Mouse (Mus musculus) left cerebral cortex, postnatal 10 days (tissue): Measurements from ENCODE around the gene Celf2. TPM values are rescaled to one million over a fixed set of nuclear protein-coding genes. Genes with fewer than 3 reads are reported as not detected.

Experiments used
- DNase-seq, 2 experiments: peaks; one replicate each; pipeline ENCODE4 v3.0.0; 2021 to 2022; ENCODE audit warnings: low spot score in 2 of 2, mixed read lengths in 1 of 2; ENCODE audit errors: extremely low spot score in 1 of 2
- intact Hi-C: fragments of 180-260 bp; cut with DNase I; formaldehyde crosslinking; loops from one replicate; pipeline ENCODE4 v1.15.1; 2025
- total RNA-seq, 2 experiments: library from RNA; stranded (reverse); gene quantifications; 2 replicates each; pipeline ENCODE4 v1.2.3; 2021

Celf2 gene
- total RNA-seq, 2 experiments from 2014 or later: 575 to 591 TPM

GRCm38 (mm10) chr2:7234587-7234986 is 274.8 kb downstream of the Celf2 start:
- intact Hi-C loops: no loop called here
- DNase-seq: no peak

DNA sequence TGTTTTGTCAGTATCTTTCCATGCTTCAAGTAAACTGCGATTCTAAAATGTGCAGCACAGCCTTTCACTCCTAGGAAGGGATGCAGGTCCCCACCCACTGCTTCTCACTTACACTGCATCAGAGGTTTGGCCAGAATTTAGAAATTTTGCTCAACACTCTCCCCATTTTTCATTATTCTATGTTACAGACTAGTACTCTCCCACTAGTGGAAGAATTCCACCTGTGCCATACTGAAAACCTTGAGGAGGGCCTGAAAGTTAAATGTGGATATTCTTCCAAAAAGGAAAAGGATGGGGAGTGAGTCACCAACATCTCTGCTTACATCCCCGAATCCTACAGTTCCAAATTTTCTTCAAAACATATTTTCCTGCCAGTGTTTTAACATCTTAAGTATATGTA is 276.0 kb downstream of the Celf2 start:
- no peak for DNase-seq
- intact Hi-C loops: no loop called here

GRCm38 (mm10) chr2:7226785-7227184 is 282.6 kb downstream of the Celf2 start:
- intact Hi-C loops: no loop called here
- no peak for DNase-seq

DNA sequence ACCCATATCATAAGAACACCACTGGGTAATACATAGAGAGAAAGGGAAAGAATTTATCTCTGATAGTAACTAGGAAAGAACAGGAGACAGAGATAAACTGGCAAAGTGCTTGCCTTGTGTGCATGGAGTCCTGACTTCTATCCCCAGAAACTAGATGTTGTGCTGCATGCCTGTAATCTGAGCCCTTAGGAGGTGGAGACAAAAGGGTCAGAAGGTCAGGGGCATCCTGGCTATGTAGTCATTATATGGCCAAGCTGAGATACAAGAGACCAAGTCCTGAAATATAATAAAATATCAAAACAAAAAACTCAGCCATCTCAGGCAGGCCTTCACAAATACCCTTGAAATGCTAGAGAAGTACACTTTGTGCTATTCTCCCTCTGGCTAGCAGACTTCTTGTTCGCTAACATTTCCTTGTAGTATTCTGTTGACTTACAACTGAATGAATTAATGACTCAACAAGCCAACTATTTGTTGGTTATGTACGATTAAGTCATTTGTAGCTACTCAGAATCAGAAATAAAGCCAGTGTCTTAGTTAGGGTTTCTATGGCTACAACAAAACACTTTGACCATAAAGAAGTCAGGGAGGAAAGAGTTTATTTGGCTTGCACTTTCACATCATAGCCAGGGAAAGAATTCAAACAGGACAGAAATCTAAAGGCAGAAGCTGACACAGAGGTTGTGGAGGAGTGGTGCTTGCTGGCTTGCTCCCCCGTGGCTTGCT is 284.9 kb downstream of the Celf2 start:
- intact Hi-C loops: no loop called here
- DNase-seq: no peak

DNA sequence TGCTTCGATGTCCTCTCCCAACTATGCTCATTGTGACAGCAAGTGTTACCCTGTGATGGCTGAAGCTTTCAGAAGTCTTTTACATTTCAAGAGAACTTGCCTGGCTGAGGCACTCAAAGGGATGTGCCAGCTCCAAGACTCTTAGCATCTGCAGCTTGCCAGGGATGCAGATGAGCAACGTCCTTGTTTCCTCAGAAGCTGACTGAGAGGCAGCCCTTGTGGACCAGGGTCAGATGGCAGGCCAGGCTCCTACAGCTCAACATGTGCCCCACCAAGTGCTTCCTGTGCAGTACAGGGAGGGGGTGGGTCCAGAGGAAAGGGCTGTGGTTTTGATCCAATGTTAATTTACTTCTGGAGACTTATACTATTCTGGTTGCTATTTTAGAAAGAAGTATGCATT is 285.8 kb downstream of the Celf2 start:
- no peak for DNase-seq
- intact Hi-C loops: no loop called here

- DNase-seq: no peak
- intact Hi-C loops: no loop called here
These were observed 286.5 kb downstream of the Celf2 start for GRCm38 (mm10) chr2:7222886-7223285.

- intact Hi-C loops: no loop called here
- no peak for DNase-seq
These were observed 287.5 kb downstream of the Celf2 start for GRCm38 (mm10) chr2:7221856-7222255.

DNA sequence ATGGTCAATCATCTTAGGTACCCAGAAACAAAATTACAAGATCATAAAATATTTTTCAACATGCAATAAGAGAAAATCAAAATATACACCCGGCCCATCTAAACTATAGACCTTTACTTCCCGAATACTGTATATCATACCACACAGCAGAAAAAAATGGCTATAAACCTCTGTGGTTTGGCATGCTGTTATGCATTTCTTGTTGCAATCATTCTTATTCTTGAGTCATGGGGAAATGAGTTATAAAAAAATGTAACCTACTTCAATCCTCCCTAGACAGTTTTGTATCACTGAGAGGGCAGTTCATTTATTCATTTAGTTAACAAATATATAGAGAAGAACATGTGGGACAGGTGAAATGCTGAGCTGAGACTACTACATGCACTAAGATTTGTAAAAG is 291.3 kb downstream of the Celf2 start:
- intact Hi-C loops: no loop called here

GRCm38 (mm10) chr2:7207691-7208504 is 301.5 kb downstream of the Celf2 start:
- no peak for DNase-seq
- intact Hi-C loops: no loop called here

More for the DNA sequence above, 291.3 kb downstream of the Celf2 start:
- no peak for DNase-seq

- no peak for DNase-seq
- intact Hi-C loops: no loop called here
These were observed 315.9 kb downstream of the Celf2 start for GRCm38 (mm10) chr2:7193413-7193812.

DNA sequence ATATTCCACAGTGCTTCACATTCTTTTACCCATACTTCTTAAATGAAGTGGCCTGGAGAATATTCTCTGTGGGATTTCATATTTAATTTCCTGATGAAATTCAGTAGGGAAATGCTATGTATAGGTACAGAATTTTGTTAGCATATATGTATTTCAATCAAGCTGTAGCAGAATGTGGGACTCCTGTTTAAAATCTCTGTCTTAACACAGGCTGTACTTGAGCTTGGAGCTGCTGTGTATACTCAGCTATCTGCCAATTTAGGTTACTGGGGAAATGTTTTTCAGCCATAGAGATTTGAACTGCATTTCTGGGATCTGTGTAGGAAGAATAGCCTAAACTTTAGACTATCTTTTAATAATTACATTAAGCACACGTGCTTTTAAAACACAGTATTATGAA is 330.2 kb downstream of the Celf2 start:
- intact Hi-C loops: no loop called here
- no peak for DNase-seq

DNA sequence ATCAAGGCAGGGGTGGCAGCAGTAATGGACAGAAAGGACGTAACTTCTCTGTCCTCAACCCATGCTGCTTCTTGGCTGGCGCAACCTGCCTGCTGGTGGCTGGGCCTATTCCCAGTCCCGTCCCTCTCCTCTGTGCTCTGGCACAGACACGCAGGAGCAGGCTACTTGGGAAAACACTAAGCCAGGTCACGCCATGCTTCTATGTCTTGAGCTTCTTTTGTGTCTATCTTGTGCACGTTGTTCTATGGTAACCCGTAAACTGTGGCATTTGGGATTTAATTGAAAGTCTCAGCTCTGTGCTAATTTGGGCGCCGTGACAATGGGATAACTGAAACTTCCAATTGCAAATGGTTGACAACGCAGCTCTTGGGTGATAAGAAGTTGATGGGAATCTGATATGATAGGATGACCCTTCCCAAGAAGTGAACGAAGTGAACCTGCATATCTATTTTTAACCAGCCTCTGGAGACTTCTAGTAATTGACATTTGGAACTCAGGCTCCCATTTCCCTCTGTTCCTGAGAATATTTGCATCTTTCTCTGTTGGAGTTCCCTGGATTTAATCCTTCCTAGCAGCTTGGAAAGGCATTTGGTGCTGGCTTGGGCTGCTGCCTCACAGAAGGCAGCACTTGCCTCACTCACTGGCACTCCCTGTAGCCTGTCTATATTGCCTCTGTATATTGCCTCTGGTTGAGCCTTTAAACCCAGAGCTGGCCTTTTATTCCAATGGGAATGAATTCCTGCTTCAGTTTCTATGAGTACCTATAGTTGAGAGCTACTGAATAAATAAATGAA is 335.9 kb downstream of the Celf2 start:
- intact Hi-C loops: no loop called here
- peak in 1 of 2 experiments; percentile 36 for DNase-seq

GRCm38 (mm10) chr2:7171087-7171696 is 338.2 kb downstream of the Celf2 start:
- intact Hi-C loops: no loop called here
- DNase-seq: no peak

DNA sequence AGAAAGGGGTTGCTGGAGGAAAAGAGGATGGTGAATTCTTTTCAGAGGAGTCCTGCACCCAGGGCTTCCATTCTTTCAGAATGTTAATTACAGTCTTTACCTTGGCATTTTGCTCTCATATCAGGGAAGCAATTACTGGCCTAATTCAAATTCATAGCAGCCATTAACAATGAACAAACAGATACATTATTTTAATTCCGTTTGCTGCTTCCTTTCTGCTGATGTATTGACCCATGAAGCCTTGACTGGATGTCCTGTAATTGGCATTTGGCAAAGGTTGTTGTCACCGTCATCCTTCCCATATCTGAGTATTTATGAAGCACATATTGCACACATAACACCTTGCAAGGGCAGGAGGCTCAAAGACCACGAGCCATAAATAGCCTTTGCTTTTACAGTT is 343.6 kb downstream of the Celf2 start:
- intact Hi-C loops: no loop called here
- no peak for DNase-seq

DNA sequence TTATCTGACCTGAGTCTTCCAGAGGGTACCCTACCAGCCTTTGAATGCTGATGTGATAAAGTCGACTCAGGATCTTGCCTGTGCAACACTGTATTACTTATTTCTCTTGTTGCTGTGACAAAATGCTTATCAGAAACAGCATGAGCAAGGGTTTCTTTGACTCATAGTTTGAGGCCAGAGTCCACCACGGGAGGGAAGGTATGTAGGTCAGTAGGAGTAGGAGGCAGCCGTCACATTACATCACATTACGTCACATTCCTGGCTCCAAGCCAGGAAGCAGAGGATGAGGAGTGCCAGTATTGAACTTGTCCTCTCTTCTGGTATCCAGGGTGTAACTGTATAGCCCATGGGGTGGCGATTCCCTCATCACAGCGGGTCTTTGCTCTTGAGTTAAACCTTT is 349.3 kb downstream of the Celf2 start:
- intact Hi-C loops: no loop called here
- DNase-seq: no peak

- DNase-seq: no peak
- intact Hi-C loops: no loop called here
These were observed 362.1 kb downstream of the Celf2 start for GRCm38 (mm10) chr2:7147303-7147702.

DNA sequence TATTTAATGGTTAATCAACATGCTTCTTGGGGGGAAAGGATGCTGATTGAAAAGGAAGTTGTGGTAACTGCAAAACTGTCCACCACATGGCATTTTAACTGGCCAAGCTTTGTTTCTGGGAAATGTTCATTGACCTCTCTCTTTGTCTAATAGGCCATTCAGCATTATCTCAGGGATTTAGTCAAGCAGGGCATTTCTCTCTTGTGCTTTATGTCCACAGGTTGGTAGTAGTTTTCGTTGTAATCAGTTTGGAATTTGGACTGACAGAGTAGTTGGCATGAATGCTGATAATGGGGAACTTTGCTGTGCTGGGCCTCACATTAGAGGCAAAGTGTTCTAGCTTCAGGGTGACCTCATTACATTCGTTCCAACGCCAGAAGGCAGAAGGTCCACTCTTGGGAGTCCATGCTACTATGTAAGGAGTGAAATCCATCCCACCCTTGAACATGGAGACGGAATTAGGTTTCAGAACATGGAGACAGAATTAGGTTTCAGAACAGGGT is 363.8 kb downstream of the Celf2 start:
- intact Hi-C loops: no loop called here
- DNase-seq: no peak

GRCm38 (mm10) chr2:7144871-7145270 is 364.5 kb downstream of the Celf2 start:
- intact Hi-C loops: no loop called here

GRCm38 (mm10) chr2:7123366-7123765 is 386.0 kb downstream of the Celf2 start:
- intact Hi-C loops: no loop called here
- DNase-seq: no peak

More at GRCm38 (mm10) chr2:7144871-7145270, 364.5 kb downstream of the Celf2 start:
- no peak for DNase-seq
